Mouse (Mus musculus): ENCODE data around the gene Ccdc8. TPM values are rescaled to one million over a fixed set of nuclear protein-coding genes. Genes with fewer than 3 reads are reported as not detected.

Gene Ccdc8
- polyA plus RNA-seq, 1 experiment from 2014 or later = 24.7 TPM

GRCm38 (mm10) chr7:16999650-17000049, 7.1 kb downstream of the Ccdc8 start:
- peaks cover 20% of the 10 kb centered on the region for H3K4me1 ChIP-seq (ENCODE audit: control insufficient read depth, insufficient read depth, low read length)
- DNase-seq (ENCODE audit: low spot score) (no peak), ATAC-seq (ENCODE audit: low read depth) (no peak)
- 34% methylated on average over 4 of the region's 4 CpGs for WGBS
- no peak overlapping the region for H3K27ac ChIP-seq (replicated peaks; ENCODE audit: low read depth, low read length)
- H3K9me3 ChIP-seq (ENCODE audit: control insufficient read depth, low read length) = no peaks in the 10 kb centered on the region
- no peak overlapping the region for H3K4me3 ChIP-seq (ENCODE audit: low read depth, low read length)
- H3K36me3 ChIP-seq (ENCODE audit: control insufficient read depth, insufficient read depth, low read length) = peaks cover 67% of the 10 kb centered on the region
- H3K4me2 ChIP-seq (ENCODE audit: low read depth, low read length) = no peak overlapping the region
- H3K27me3 ChIP-seq (replicated peaks; ENCODE audit: control insufficient read depth, insufficient read depth, low read length) = no peaks in the 10 kb centered on the region
- H3K9ac ChIP-seq (ENCODE audit: low read depth, low read length) = no peak overlapping the region

- peak; percentile 89 for DNase-seq (ENCODE audit: low spot score)
- H3K36me3 ChIP-seq (ENCODE audit: control insufficient read depth, insufficient read depth, low read length) = peaks cover 81% of the 10 kb centered on the region
- H3K27ac ChIP-seq (replicated peaks; ENCODE audit: low read depth, low read length) = no peak overlapping the region
- WGBS = 11% methylated on average over 7 of the region's 7 CpGs
- H3K4me1 ChIP-seq (ENCODE audit: control insufficient read depth, insufficient read depth, low read length) = no peaks in the 10 kb centered on the region
- peak; percentile 79 for ATAC-seq (ENCODE audit: low read depth)
- H3K4me2 ChIP-seq (ENCODE audit: low read depth, low read length) = no peak overlapping the region
- no peaks in the 10 kb centered on the region for H3K27me3 ChIP-seq (replicated peaks; ENCODE audit: control insufficient read depth, insufficient read depth, low read length)
- H3K9me3 ChIP-seq (ENCODE audit: control insufficient read depth, low read length) = no peaks in the 10 kb centered on the region
- no peak overlapping the region for H3K4me3 ChIP-seq (ENCODE audit: low read depth, low read length)
- H3K9ac ChIP-seq (ENCODE audit: low read depth, low read length) = no peak overlapping the region; the same call in 1 of the 2 replicates
Measured at GRCm38 (mm10) chr7:17002375-17003195, 10.1 kb downstream of the Ccdc8 start.

GRCm38 (mm10) chr7:17003230-17003960, 10.9 kb downstream of the Ccdc8 start:
- Histone ChIP-seq H3K27me3 (replicated peaks; ENCODE audit: control insufficient read depth, insufficient read depth, low read length) (no peaks in the 10 kb centered on the region), H3K4me3 (ENCODE audit: low read depth, low read length) (no peak overlapping the region), H3K36me3 (ENCODE audit: control insufficient read depth, insufficient read depth, low read length) (peaks cover 81% of the 10 kb centered on the region), H3K4me1 (ENCODE audit: control insufficient read depth, insufficient read depth, low read length) (no peaks in the 10 kb centered on the region), H3K27ac (replicated peaks; ENCODE audit: low read depth, low read length) (no peak overlapping the region), H3K9me3 (ENCODE audit: control insufficient read depth, low read length) (no peaks in the 10 kb centered on the region), H3K9ac (ENCODE audit: low read depth, low read length) (no peak overlapping the region), H3K4me2 (ENCODE audit: low read depth, low read length) (no peak overlapping the region)
- 81% methylated on average over 7 of the region's 7 CpGs for WGBS
- DNase-seq (ENCODE audit: low spot score) (no peak), ATAC-seq (ENCODE audit: low read depth) (no peak)

GRCm38 (mm10) chr7:17004716-17005115, 12.2 kb downstream of the Ccdc8 start:
- H3K36me3 ChIP-seq (ENCODE audit: control insufficient read depth, insufficient read depth, low read length) = peaks cover 82% of the 10 kb centered on the region
- WGBS = 84% methylated on average over 7 of the region's 7 CpGs
- H3K4me2 ChIP-seq (ENCODE audit: low read depth, low read length) = no peak overlapping the region
- H3K4me1 ChIP-seq (ENCODE audit: control insufficient read depth, insufficient read depth, low read length) = no peaks in the 10 kb centered on the region
- H3K9ac ChIP-seq (ENCODE audit: low read depth, low read length) = no peak overlapping the region
- DNase-seq (ENCODE audit: low spot score) (no peak), ATAC-seq (ENCODE audit: low read depth) (no peak)
- H3K27ac ChIP-seq (replicated peaks; ENCODE audit: low read depth, low read length) = no peak overlapping the region
- no peak overlapping the region for H3K4me3 ChIP-seq (ENCODE audit: low read depth, low read length)
- H3K27me3 ChIP-seq (replicated peaks; ENCODE audit: control insufficient read depth, insufficient read depth, low read length) = no peaks in the 10 kb centered on the region
- no peaks in the 10 kb centered on the region for H3K9me3 ChIP-seq (ENCODE audit: control insufficient read depth, low read length)

GRCm38 (mm10) chr7:17007300-17007699, 14.8 kb downstream of the Ccdc8 start:
- no peaks in the 10 kb centered on the region for H3K4me1 ChIP-seq (ENCODE audit: control insufficient read depth, insufficient read depth, low read length)
- H3K4me2 ChIP-seq (ENCODE audit: low read depth, low read length) = no peak overlapping the region
- H3K36me3 ChIP-seq (ENCODE audit: control insufficient read depth, insufficient read depth, low read length) = peaks cover 92% of the 10 kb centered on the region
- H3K9me3 ChIP-seq (ENCODE audit: control insufficient read depth, low read length) = no peaks in the 10 kb centered on the region
- no peak overlapping the region for H3K4me3 ChIP-seq (ENCODE audit: low read depth, low read length)
- DNase-seq (ENCODE audit: low spot score) (no peak), ATAC-seq (ENCODE audit: low read depth) (no peak)
- H3K9ac ChIP-seq (ENCODE audit: low read depth, low read length) = no peak overlapping the region
- 87% methylated on average over 4 of the region's 4 CpGs for WGBS
- H3K27ac ChIP-seq (replicated peaks; ENCODE audit: low read depth, low read length) = no peak overlapping the region
- H3K27me3 ChIP-seq (replicated peaks; ENCODE audit: control insufficient read depth, insufficient read depth, low read length) = no peaks in the 10 kb centered on the region

GRCm38 (mm10) chr7:17009326-17010009, 17.0 kb downstream of the Ccdc8 start:
- Histone ChIP-seq H3K27ac (replicated peaks; ENCODE audit: low read depth, low read length) (no peak overlapping the region), H3K9ac (ENCODE audit: low read depth, low read length) (no peak overlapping the region), H3K36me3 (ENCODE audit: control insufficient read depth, insufficient read depth, low read length) (peaks cover 98% of the 10 kb centered on the region), H3K4me1 (ENCODE audit: control insufficient read depth, insufficient read depth, low read length) (no peaks in the 10 kb centered on the region), H3K27me3 (replicated peaks; ENCODE audit: control insufficient read depth, insufficient read depth, low read length) (no peaks in the 10 kb centered on the region), H3K4me3 (ENCODE audit: low read depth, low read length) (no peak overlapping the region), H3K9me3 (ENCODE audit: control insufficient read depth, low read length) (no peaks in the 10 kb centered on the region), H3K4me2 (ENCODE audit: low read depth, low read length) (no peak overlapping the region)
- ATAC-seq (ENCODE audit: low read depth) = no peak
- no peak for DNase-seq (ENCODE audit: low spot score)
- 91% methylated on average over 16 of the region's 16 CpGs for WGBS

GRCm38 (mm10) chr7:17010010-17010347, 17.5 kb downstream of the Ccdc8 start:
- 86% methylated on average over 5 of the region's 5 CpGs for WGBS
- H3K4me2 ChIP-seq (ENCODE audit: low read depth, low read length) = no peak overlapping the region
- H3K9me3 ChIP-seq (ENCODE audit: control insufficient read depth, low read length) = no peaks in the 10 kb centered on the region
- DNase-seq (ENCODE audit: low spot score) (no peak), ATAC-seq (ENCODE audit: low read depth) (no peak)
- no peak overlapping the region for H3K27ac ChIP-seq (replicated peaks; ENCODE audit: low read depth, low read length)
- H3K9ac ChIP-seq (ENCODE audit: low read depth, low read length) = no peak overlapping the region
- no peak overlapping the region for H3K4me3 ChIP-seq (ENCODE audit: low read depth, low read length)
- no peaks in the 10 kb centered on the region for H3K27me3 ChIP-seq (replicated peaks; ENCODE audit: control insufficient read depth, insufficient read depth, low read length)
- peaks cover 98% of the 10 kb centered on the region for H3K36me3 ChIP-seq (ENCODE audit: control insufficient read depth, insufficient read depth, low read length)
- no peaks in the 10 kb centered on the region for H3K4me1 ChIP-seq (ENCODE audit: control insufficient read depth, insufficient read depth, low read length)

- H3K4me3 ChIP-seq (ENCODE audit: low read depth, low read length) = no peak overlapping the region
- no peak overlapping the region for H3K4me2 ChIP-seq (ENCODE audit: low read depth, low read length)
- WGBS = 92% methylated on average over 7 of the region's 7 CpGs
- 0 out of 2 replicates have a peak, but pooled peaks cover under 1% of the 10 kb centered on the region for H3K4me1 ChIP-seq (ENCODE audit: control insufficient read depth, insufficient read depth, low read length)
- DNase-seq (ENCODE audit: low spot score) = no peak
- no peaks in the 10 kb centered on the region for H3K9me3 ChIP-seq (ENCODE audit: control insufficient read depth, low read length)
- no peak overlapping the region for H3K27ac ChIP-seq (replicated peaks; ENCODE audit: low read depth, low read length)
- no peaks in the 10 kb centered on the region for H3K27me3 ChIP-seq (replicated peaks; ENCODE audit: control insufficient read depth, insufficient read depth, low read length)
- H3K9ac ChIP-seq (ENCODE audit: low read depth, low read length) = no peak overlapping the region
- H3K36me3 ChIP-seq (ENCODE audit: control insufficient read depth, insufficient read depth, low read length) = peaks cover 95% of the 10 kb centered on the region
- ATAC-seq (ENCODE audit: low read depth) = no peak
Measured at GRCm38 (mm10) chr7:17011909-17012590, 19.5 kb downstream of the Ccdc8 start.
